ENCODE assay signal across 16 mouse cellular contexts in the genomic region with DNA sequence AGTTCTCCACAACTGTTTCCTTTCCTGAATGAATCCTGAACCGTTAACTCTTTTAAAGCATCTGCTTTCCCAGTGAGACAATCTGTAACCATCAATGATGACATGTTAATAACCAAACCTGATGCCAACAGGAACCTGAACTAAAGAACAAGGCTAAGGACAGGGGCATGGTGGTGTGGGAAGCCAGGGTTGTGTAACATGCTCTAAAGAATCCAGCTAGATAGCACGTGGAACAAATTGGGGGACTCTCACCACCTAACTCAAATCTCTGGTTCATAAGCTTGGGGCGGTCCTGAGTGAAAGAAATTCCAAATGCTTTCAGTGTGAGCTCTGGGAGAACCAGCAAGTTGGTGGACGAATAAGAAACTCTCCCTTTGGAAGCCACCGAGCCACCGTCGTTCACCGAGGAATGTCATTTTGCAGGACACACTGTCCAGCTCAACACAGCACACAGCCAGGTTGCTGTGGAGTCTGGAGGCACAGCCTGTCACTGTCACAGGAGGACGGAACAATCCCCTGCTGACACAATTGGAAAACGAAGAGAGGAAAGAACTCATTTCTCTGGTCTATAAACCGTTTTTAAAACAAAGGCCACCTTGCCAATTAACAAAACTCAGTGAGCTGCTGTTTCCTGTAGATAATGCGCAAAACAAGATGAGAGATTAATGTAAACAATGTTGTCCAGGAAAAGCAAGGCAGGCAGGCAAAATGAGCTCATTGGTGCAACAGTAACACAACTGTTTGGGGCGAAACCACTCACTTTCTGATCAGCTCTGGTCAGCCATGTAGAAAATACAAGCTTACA.
DNase-seq lines count a peak whose midpoint lies in the region; ATAC-seq lines count a peak whose summit lies in the region.
"Had no signal": no experiment of that assay in that cellular context is flagged by ENCODE, and none has a peak within 500 bp of the region (broad histone marks: within the 10 kb centered on the region; RNA-seq: fewer than 3 reads in every experiment).

No protein-coding gene starts in this region.

- H3K27me3 ChIP-seq in heart, embryonic 11.5 days (ENCODE audit: control insufficient read depth, insufficient read depth, low read length) = no peaks in the 10 kb centered on the region
- no peaks in the 10 kb centered on the region for H3K27me3 ChIP-seq in heart, embryonic 12.5 days (replicated peaks)
- H3K27me3 ChIP-seq in liver, embryonic 13.5 days = no peaks in the 10 kb centered on the region
- H3K27me3 ChIP-seq in embryonic facial prominence, embryonic 10.5 days (replicated peaks; ENCODE audit: low read depth, poor library complexity, severe bottlenecking) = no peaks in the 10 kb centered on the region
- H3K27me3 ChIP-seq: embryonic facial prominence, embryonic 12.5 days; hindbrain, embryonic 12.5 days; stomach, embryonic 15.5 days had no signal

- H3K9me3 ChIP-seq in heart, embryonic 11.5 days (replicated peaks; ENCODE audit: control insufficient read depth, low read length) = no peaks in the 10 kb centered on the region
- H3K9me3 ChIP-seq in heart, embryonic 12.5 days (replicated peaks) = no peaks in the 10 kb centered on the region
- no peaks in the 10 kb centered on the region for H3K9me3 ChIP-seq in liver, embryonic 13.5 days (replicated peaks)
- no peaks in the 10 kb centered on the region for H3K9me3 ChIP-seq in embryonic facial prominence, embryonic 10.5 days
- H3K9me3 ChIP-seq: embryonic facial prominence, embryonic 12.5 days; hindbrain, embryonic 12.5 days; stomach, embryonic 15.5 days had no signal

- H3K9ac ChIP-seq in heart, embryonic 11.5 days (ENCODE audit: low read depth, low read length) = no peak overlapping the region
- no peak overlapping the region for H3K9ac ChIP-seq in heart, embryonic 12.5 days
- no peak overlapping the region for H3K9ac ChIP-seq in liver, embryonic 13.5 days
- H3K9ac ChIP-seq: embryonic facial prominence, embryonic 12.5 days; hindbrain, embryonic 12.5 days; stomach, embryonic 15.5 days had no signal

- no peak overlapping the region for H3K4me3 ChIP-seq in heart, embryonic 11.5 days (ENCODE audit: low read depth, low read length)
- no peak overlapping the region for H3K4me3 ChIP-seq in heart, embryonic 12.5 days
- no peak overlapping the region for H3K4me3 ChIP-seq in liver, embryonic 13.5 days (replicated peaks)
- no peak overlapping the region for H3K4me3 ChIP-seq in embryonic facial prominence, embryonic 10.5 days
- H3K4me3 ChIP-seq: embryonic facial prominence, embryonic 12.5 days; hindbrain, embryonic 12.5 days; myocyte; stomach, embryonic 15.5 days had no signal

- no peak; the same call in 1 of the 2 replicates for ATAC-seq in heart, embryonic 11.5 days (replicated peaks; ENCODE audit: insufficient number of reproducible peaks, low FRiP score, low TSS enrichment)
- ATAC-seq in heart, embryonic 12.5 days (ENCODE audit: insufficient number of reproducible peaks, low FRiP score) = peak; percentile 57; the same call in 1 of the 2 replicates
- peak; percentile 54; the same call in 1 of the 2 replicates for ATAC-seq in liver, embryonic 13.5 days (ENCODE audit: low read depth)

- no peaks in the 10 kb centered on the region for H3K4me1 ChIP-seq in heart, embryonic 11.5 days (ENCODE audit: control insufficient read depth, insufficient read depth, low read length)
- H3K4me1 ChIP-seq in heart, embryonic 12.5 days (replicated peaks) = no peaks in the 10 kb centered on the region
- H3K4me1 ChIP-seq in liver, embryonic 13.5 days (replicated peaks) = peaks cover 28% of the 10 kb centered on the region
- 0 out of 2 replicates have a peak, but pooled peaks cover 3% of the 10 kb centered on the region for H3K4me1 ChIP-seq in embryonic facial prominence, embryonic 10.5 days
- H3K4me1 ChIP-seq: hindbrain, embryonic 12.5 days; stomach, embryonic 15.5 days had no signal

- WGBS in heart, embryonic 11.5 days (ENCODE audit: insufficient replicate concordance) = 58% methylated on average over 13 of the region's 13 CpGs
- 53% methylated on average over 13 of the region's 13 CpGs for WGBS in heart, embryonic 12.5 days
- WGBS in liver, embryonic 13.5 days (ENCODE audit: insufficient replicate concordance) = 27% methylated on average over 13 of the region's 13 CpGs
- 85% methylated on average over 13 of the region's 13 CpGs for WGBS in embryonic facial prominence, embryonic 10.5 days

- H3K36me3 ChIP-seq in heart, embryonic 11.5 days (ENCODE audit: control insufficient read depth, insufficient read depth, low read length) = no peaks in the 10 kb centered on the region
- no peaks in the 10 kb centered on the region for H3K36me3 ChIP-seq in heart, embryonic 12.5 days
- no peaks in the 10 kb centered on the region for H3K36me3 ChIP-seq in liver, embryonic 13.5 days
- no peaks in the 10 kb centered on the region for H3K36me3 ChIP-seq in embryonic facial prominence, embryonic 10.5 days (replicated peaks)
- H3K36me3 ChIP-seq: embryonic facial prominence, embryonic 12.5 days; hindbrain, embryonic 12.5 days; stomach, embryonic 15.5 days had no signal

- 0 out of 2 replicates have a peak overlapping the region, but pooled peaks have one; percentile 6 for H3K4me2 ChIP-seq in heart, embryonic 11.5 days
- 0 out of 2 replicates have a peak overlapping the region, but pooled peaks have one; percentile 11 for H3K4me2 ChIP-seq in heart, embryonic 12.5 days
- H3K4me2 ChIP-seq in liver, embryonic 13.5 days = peak overlapping the region; percentile 26; the same call in 1 of the 2 replicates
- H3K4me2 ChIP-seq: embryonic facial prominence, embryonic 12.5 days; hindbrain, embryonic 12.5 days; stomach, embryonic 15.5 days had no signal

- intact Hi-C loops in heart, postnatal 25 days (cut with DNase I) = no loop called here

- DNase-seq in heart, postnatal 25 days (ENCODE audit: low spot score) = no peak
- DNase-seq in liver, embryonic 13.5 days = no peak
- DNase-seq in lung, postnatal 14 days = peak; percentile 44
- DNase-seq in embryonic facial prominence, embryonic 10.5 days (ENCODE audit: low spot score) = no peak
- no peak for DNase-seq in kidney, adult 11 months
- no peak for DNase-seq in adrenal gland, adult 8-10 months
- DNase-seq: B cell, adult 2 months; cerebellum, adult 2 months; right cerebral cortex, postnatal 4 days; thymus, postnatal 25 days had no signal

- no peak overlapping the region; the same call in 1 of the 2 replicates for H3K27ac ChIP-seq in heart, embryonic 11.5 days (ENCODE audit: low read depth, low read length)
- peak overlapping the region; percentile 52; the same call in 1 of the 2 replicates for H3K27ac ChIP-seq in heart, embryonic 12.5 days (ENCODE audit: poor library complexity, severe bottlenecking)
- H3K27ac ChIP-seq in liver, embryonic 13.5 days = peak overlapping the region; percentile 64
- H3K27ac ChIP-seq in embryonic facial prominence, embryonic 10.5 days (replicated peaks) = no peak overlapping the region
- H3K27ac ChIP-seq: embryonic facial prominence, embryonic 12.5 days; hindbrain, embryonic 12.5 days; stomach, embryonic 15.5 days had no signal

Comparison
In these comparisons a context has a peak if more than half of its experiments do, and no peak if none do; other contexts are left out.
1. H3K27ac ChIP-seq: peak in heart, embryonic 12.5 days (single experiment) and liver, embryonic 13.5 days (single experiment); none in heart, embryonic 11.5 days (single experiment) and embryonic facial prominence, embryonic 10.5 days (single experiment).
2. Peak in every context shown above with its lines, with median percentiles within 50 percentile points of each other: H3K4me2 ChIP-seq.